Mouse (Mus musculus): Measurements from ENCODE around the gene Ccdc120. TPM values are rescaled to one million over a fixed set of nuclear protein-coding genes. Genes with fewer than 3 reads are reported as not detected.

Gene Ccdc120
- 2.4 TPM for polyA plus RNA-seq (2012; fragmentation: generic; extraction: Trizol)

GRCm38 (mm10) chrX:7750432-7751116 lies at the start of gene Ccdc120:
TSS of gene Ccdc120 (minus strand) at chrX:7750905.
- no peak within 1 kb of the TSS for H3ac ChIP-seq (ENCODE audit: control insufficient read depth, insufficient read length)
- TF ChIP-seq E2F4 (IDR thresholded peaks at IDR 0.05; ENCODE audit: insufficient read depth) (no peak), MYOG (IDR thresholded peaks at IDR 0.05; ENCODE audit: control insufficient read depth in 1 of 3, insufficient read depth in 1 of 3, insufficient read length in 2 of 3, low read depth in 2 of 3) (no peak), POLR2A (IDR thresholded peaks at IDR 0.05; ENCODE audit: insufficient read length, low read depth) (peak; percentile 12)
- H3K27me3 ChIP-seq (ENCODE audit: control insufficient read depth, insufficient read depth, insufficient read length), result no peaks in the 10 kb centered on the region
- H3K36me3 ChIP-seq (ENCODE audit: control insufficient read depth, insufficient read depth), result no peaks in the 10 kb centered on the region
- H3K79me2 ChIP-seq (ENCODE audit: control insufficient read depth, insufficient read depth), result no peaks in the 10 kb centered on the region
- H3K4me2 ChIP-seq (ENCODE audit: low read depth), result peak within 1 kb of the TSS; percentile 72
- H3K4me3 ChIP-seq, result peak within 1 kb of the TSS; percentile 12

- no peak overlapping the region for H3K4me3 ChIP-seq
- H3K4me2 ChIP-seq (ENCODE audit: low read depth), result no peak overlapping the region
- H3K36me3 ChIP-seq (ENCODE audit: control insufficient read depth, insufficient read depth), result no peaks in the 10 kb centered on the region
- H3K79me2 ChIP-seq (ENCODE audit: control insufficient read depth, insufficient read depth), result no peaks in the 10 kb centered on the region
- TF ChIP-seq CEBPB (IDR thresholded peaks at IDR 0.05; ENCODE audit: insufficient read depth, poor library complexity, severe bottlenecking), result no peak
- TF ChIP-seq REST (IDR thresholded peaks at IDR 0.05; ENCODE audit: insufficient read depth, insufficient read length), result no peak
- no peak for TF ChIP-seq MYOD1 (IDR thresholded peaks at IDR 0.05; ENCODE audit: control insufficient read depth in 1 of 3, insufficient read length in 2 of 3, low read depth in 2 of 3)
- no peak for TF ChIP-seq POLR2AphosphoS2 (IDR thresholded peaks at IDR 0.05; ENCODE audit: insufficient read length, low read depth)
- TF ChIP-seq MYOG (IDR thresholded peaks at IDR 0.05; ENCODE audit: control insufficient read depth in 1 of 3, insufficient read depth in 1 of 3, insufficient read length in 2 of 3, low read depth in 2 of 3), result no peak
- no peak for TF ChIP-seq TCF3 (IDR thresholded peaks at IDR 0.05; ENCODE audit: insufficient read length, low read depth)
- no peak for TF ChIP-seq MAX (IDR thresholded peaks at IDR 0.05; ENCODE audit: low read depth)
- TF ChIP-seq SRF (IDR thresholded peaks at IDR 0.05; ENCODE audit: control insufficient read depth, insufficient read length, low read depth), result no peak
- no peak for TF ChIP-seq POLR2A (IDR thresholded peaks at IDR 0.05; ENCODE audit: insufficient read length, low read depth)
- no peak for TF ChIP-seq TCF12 (IDR thresholded peaks at IDR 0.05; ENCODE audit: insufficient read depth, poor library complexity, severe bottlenecking)
- TF ChIP-seq USF1 (IDR thresholded peaks at IDR 0.05; ENCODE audit: low read depth), result no peak
- TF ChIP-seq E2F4 (IDR thresholded peaks at IDR 0.05; ENCODE audit: insufficient read depth), result no peak
- H3K27me3 ChIP-seq (ENCODE audit: control insufficient read depth, insufficient read depth, insufficient read length), result no peaks in the 10 kb centered on the region
- H3ac ChIP-seq (ENCODE audit: control insufficient read depth, insufficient read length), result no peak overlapping the region
Observed at GRCm38 (mm10) chrX:7797327-7797726, 46.6 kb upstream of the Ccdc120 start.

- no peak overlapping the region for H3K4me3 ChIP-seq
- TF ChIP-seq REST (IDR thresholded peaks at IDR 0.05; ENCODE audit: insufficient read depth, insufficient read length) (peak; percentile 92), E2F4 (IDR thresholded peaks at IDR 0.05; ENCODE audit: insufficient read depth) (no peak)
- peaks cover 7% of the 10 kb centered on the region for H3K79me2 ChIP-seq (ENCODE audit: control insufficient read depth, insufficient read depth)
- H3K4me2 ChIP-seq (ENCODE audit: low read depth), result no peak overlapping the region
- no peak overlapping the region for H3ac ChIP-seq (ENCODE audit: control insufficient read depth, insufficient read length)
- H3K36me3 ChIP-seq (ENCODE audit: control insufficient read depth, insufficient read depth), result no peaks in the 10 kb centered on the region
- no peaks in the 10 kb centered on the region for H3K27me3 ChIP-seq (ENCODE audit: control insufficient read depth, insufficient read depth, insufficient read length)
Observed at GRCm38 (mm10) chrX:7795016-7795415, 44.3 kb upstream of the Ccdc120 start.

DNA sequence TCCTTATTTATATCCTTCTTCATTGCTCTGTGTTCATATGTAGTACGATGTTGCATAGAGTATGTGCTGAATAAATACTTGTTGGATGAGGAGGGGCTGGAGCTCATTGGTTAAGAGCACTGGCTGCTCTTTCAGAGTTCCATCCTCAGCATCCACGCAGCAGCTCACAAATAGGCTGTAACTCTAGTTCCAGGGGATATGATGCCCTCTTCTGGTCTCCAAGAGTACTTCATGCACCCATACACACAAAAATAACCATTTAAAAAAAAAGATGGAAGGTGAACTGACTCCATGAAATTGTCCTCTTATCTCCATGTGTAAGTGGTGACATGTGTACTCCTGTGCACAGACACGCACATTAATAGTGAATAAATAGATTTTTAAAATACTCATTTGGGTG lies 42.7 kb upstream of the Ccdc120 start:
- H3K36me3 ChIP-seq (ENCODE audit: control insufficient read depth, insufficient read depth), result no peaks in the 10 kb centered on the region
- TF ChIP-seq MYOG (IDR thresholded peaks at IDR 0.05; ENCODE audit: control insufficient read depth in 1 of 3, insufficient read depth in 1 of 3, insufficient read length in 2 of 3, low read depth in 2 of 3) (no peak), MAX (IDR thresholded peaks at IDR 0.05; ENCODE audit: low read depth) (no peak), USF1 (IDR thresholded peaks at IDR 0.05; ENCODE audit: low read depth) (no peak), REST (IDR thresholded peaks at IDR 0.05; ENCODE audit: insufficient read depth, insufficient read length) (no peak), SRF (IDR thresholded peaks at IDR 0.05; ENCODE audit: control insufficient read depth, insufficient read length, low read depth) (no peak), E2F4 (IDR thresholded peaks at IDR 0.05; ENCODE audit: insufficient read depth) (no peak), POLR2A (IDR thresholded peaks at IDR 0.05; ENCODE audit: insufficient read length, low read depth) (no peak), MYOD1 (IDR thresholded peaks at IDR 0.05; ENCODE audit: control insufficient read depth in 1 of 3, insufficient read length in 2 of 3, low read depth in 2 of 3) (no peak), CEBPB (IDR thresholded peaks at IDR 0.05; ENCODE audit: insufficient read depth, poor library complexity, severe bottlenecking) (no peak), TCF12 (IDR thresholded peaks at IDR 0.05; ENCODE audit: insufficient read depth, poor library complexity, severe bottlenecking) (no peak), TCF3 (IDR thresholded peaks at IDR 0.05; ENCODE audit: insufficient read length, low read depth) (no peak), POLR2AphosphoS2 (IDR thresholded peaks at IDR 0.05; ENCODE audit: insufficient read length, low read depth) (no peak)

DNA sequence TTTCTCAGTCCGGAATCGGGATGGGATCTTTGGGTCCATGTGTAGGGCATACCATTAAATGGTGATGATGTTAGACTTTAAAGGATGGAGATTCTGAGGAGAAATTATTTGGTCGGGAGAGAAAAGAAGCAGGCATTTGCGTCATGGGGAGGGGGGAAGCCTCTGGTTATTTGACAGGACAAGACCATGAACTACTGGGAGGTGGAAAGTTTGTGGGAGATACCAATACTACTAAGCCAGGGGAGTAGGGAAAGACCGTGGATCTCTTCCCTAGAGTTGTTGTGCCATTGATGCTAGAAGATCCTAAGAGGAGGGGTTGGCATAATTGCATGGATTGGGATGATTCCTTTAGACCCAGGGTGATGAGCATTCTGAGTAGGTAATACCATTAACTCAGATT lies 39.6 kb upstream of the Ccdc120 start:
- Histone ChIP-seq H3ac (ENCODE audit: control insufficient read depth, insufficient read length) (no peak overlapping the region), H3K4me2 (ENCODE audit: low read depth) (peak overlapping the region; percentile 83), H3K79me2 (ENCODE audit: control insufficient read depth, insufficient read depth) (peaks cover 8% of the 10 kb centered on the region), H3K36me3 (ENCODE audit: control insufficient read depth, insufficient read depth) (no peaks in the 10 kb centered on the region), H3K4me3 (peak overlapping the region; percentile 63), H3K27me3 (ENCODE audit: control insufficient read depth, insufficient read depth, insufficient read length) (no peaks in the 10 kb centered on the region)
- TF ChIP-seq MAX (IDR thresholded peaks at IDR 0.05; ENCODE audit: low read depth) (no peak), TCF3 (IDR thresholded peaks at IDR 0.05; ENCODE audit: insufficient read length, low read depth) (no peak), POLR2A (IDR thresholded peaks at IDR 0.05; ENCODE audit: insufficient read length, low read depth) (no peak), TCF12 (IDR thresholded peaks at IDR 0.05; ENCODE audit: insufficient read depth, poor library complexity, severe bottlenecking) (no peak), SRF (IDR thresholded peaks at IDR 0.05; ENCODE audit: control insufficient read depth, insufficient read length, low read depth) (no peak), POLR2AphosphoS2 (IDR thresholded peaks at IDR 0.05; ENCODE audit: insufficient read length, low read depth) (no peak), REST (IDR thresholded peaks at IDR 0.05; ENCODE audit: insufficient read depth, insufficient read length) (no peak), MYOD1 (IDR thresholded peaks at IDR 0.05; ENCODE audit: control insufficient read depth in 1 of 3, insufficient read length in 2 of 3, low read depth in 2 of 3) (no peak), CEBPB (IDR thresholded peaks at IDR 0.05; ENCODE audit: insufficient read depth, poor library complexity, severe bottlenecking) (no peak), E2F4 (IDR thresholded peaks at IDR 0.05; ENCODE audit: insufficient read depth) (no peak), MYOG (IDR thresholded peaks at IDR 0.05; ENCODE audit: control insufficient read depth in 1 of 3, insufficient read depth in 1 of 3, insufficient read length in 2 of 3, low read depth in 2 of 3) (no peak), USF1 (IDR thresholded peaks at IDR 0.05; ENCODE audit: low read depth) (no peak)

More for the DNA sequence above, 42.7 kb upstream of the Ccdc120 start:
- Histone ChIP-seq H3K4me2 (ENCODE audit: low read depth) (no peak overlapping the region), H3K27me3 (ENCODE audit: control insufficient read depth, insufficient read depth, insufficient read length) (no peaks in the 10 kb centered on the region), H3K4me3 (no peak overlapping the region), H3ac (ENCODE audit: control insufficient read depth, insufficient read length) (no peak overlapping the region), H3K79me2 (ENCODE audit: control insufficient read depth, insufficient read depth) (peaks cover 8% of the 10 kb centered on the region)

Measured in myocyte (in vitro differentiated cells).